Mouse (Mus musculus) 3T3-L1 (cell line): ENCODE measurements at regions not wholly inside any gene's neighbourhood (a gene's known extent, or its start where the extent isn't known, plus 50 kb on each side); places are given as distances from the start of the nearest gene placed in this dataset.

ENCODE experiments used
- DNase-seq: peaks from one replicate; pipeline ENCODE4 v3.0.0-alpha.2; 2015; ENCODE audit warnings: low read depth, low spot score

DNA sequence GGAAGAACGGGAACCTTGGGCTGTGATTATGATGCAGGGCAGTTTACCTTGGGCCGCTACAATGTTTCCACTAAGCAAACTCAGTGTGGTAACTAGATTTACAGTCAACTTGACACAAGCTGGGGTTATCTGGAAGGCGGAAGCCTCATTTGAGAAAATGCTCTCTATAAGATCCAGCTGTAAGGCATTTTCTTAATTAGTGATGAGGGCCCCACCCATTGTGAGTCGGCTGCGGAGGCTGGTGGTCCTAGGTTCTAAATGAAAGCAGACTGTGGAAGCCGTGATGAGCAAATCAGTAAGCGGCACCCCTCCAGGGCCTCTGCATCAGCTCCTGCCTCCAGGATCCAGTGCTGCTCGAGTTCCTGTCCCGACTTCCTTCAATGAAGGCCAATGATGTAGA, 183.4 kb downstream of the Ly86 start:
- no peak for DNase-seq

DNA sequence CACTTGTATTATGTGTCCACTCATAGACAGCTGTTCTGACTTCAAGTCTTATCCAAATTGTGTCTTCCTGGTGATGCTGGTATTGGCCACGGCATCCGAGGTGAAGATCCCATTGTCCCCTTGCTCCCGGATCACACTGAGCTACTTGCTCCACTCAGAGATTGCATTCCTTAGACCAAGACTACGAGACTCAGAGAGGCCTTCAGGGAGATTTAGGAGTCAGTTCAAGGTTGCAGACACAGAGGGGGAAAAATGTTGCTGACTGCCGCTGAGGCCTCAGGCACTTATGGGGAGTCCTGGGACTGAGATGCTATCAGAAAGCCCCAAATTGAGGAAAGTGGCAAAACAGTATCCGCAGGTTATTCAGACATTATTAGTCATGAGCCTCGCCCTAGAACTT, 183.9 kb downstream of the Ly86 start:
- DNase-seq: peak; percentile 42

DNA sequence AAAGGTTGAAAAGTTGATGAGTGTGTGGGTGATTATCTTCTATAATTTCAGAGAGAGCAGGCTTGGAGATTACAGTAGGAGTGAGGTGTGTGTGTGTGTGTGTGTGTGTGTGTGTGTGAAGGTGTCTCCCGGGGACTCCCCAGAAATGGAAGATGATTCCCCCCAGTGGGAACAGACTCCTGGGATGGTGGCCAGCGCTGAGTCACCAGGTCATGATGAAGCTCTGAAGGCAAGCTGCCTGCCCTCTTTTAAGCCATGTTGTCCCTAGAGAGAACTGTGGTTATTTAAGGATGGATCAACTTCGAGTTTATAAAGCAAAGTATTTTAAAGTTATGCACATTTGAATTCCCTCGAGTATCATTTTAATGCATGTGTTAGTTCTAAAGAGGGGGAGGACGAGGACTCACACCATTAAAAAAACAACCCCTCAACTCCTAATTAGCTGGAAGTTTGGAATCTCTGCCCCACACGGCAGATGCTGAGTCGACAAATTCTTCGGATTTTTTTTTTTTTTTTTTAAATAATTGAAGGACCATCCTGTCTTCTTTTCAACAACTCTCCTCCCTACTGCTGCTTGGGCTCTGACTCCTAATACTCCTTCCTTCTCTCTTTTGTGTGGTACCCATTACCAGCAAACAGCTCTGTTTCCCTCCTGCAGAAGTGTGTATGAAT, 186.6 kb downstream of the Ly86 start:
- peak; percentile 90 for DNase-seq

DNA sequence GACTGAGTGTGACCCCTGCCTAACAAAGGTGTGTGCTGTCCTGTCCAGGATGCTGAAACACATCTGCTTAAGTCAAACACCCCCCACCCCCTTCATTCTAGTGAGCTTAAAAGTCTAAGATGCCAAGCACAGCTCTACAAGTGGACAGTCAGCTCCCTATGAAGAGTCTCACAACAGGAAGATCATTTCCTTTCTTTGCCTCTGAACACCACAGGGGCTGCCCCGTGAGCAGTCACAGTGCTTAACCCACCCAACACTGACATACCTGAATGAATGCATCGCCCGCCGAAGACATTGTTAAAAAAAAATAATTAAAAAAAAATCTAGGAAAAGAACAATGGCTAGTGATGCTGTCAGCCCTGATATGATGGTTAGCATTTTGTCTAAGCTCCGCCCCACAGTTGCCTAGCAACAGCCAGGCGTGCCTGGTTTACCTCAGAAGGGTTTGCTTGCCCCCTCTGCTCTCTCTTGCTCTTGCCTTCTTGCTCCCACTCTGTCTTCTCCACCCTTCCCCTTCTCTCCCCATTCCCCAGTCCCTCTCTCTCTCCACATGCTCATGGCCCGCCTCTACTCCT, 187.7 kb downstream of the Ly86 start:
- no peak for DNase-seq

DNA sequence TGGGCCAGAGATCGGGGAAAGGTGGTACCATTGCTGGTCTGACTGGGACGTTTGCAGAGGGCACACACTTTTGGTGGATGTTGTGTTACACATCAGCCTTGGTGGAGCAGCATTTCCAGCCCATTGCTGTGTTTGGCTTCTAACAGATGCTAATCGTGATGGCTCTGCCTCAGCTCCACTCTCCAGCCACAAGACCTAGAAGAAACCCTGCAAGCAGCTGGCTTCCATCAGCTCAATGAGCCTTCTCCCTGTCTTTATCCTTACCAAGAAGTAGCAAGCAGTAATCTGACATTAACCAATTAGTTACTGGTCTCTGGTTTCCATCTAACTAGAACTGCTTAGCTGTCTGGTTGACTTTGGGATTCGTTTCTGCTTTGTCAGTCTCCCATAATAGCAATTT, 188.8 kb downstream of the Ly86 start:
- DNase-seq: no peak

DNA sequence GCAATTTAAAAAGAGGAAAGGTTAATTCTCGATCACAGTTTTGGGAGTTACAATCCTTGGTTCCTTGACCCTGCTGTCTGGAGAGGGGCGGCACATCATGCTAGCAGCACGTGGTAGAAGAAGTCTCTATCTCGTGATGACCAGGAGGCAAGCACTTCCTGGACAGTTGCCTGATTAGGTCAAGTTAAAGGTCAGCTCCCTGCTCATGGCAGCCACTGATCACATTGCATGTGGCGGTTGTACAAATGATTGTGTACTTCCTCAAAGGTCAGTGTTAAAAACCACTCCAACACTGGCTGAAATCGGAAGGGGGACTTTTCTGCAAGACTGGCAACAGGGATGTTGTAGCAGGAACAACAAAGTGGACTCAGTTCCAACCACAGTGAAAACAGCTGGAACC, 192.3 kb downstream of the Ly86 start:
- no peak for DNase-seq

DNA sequence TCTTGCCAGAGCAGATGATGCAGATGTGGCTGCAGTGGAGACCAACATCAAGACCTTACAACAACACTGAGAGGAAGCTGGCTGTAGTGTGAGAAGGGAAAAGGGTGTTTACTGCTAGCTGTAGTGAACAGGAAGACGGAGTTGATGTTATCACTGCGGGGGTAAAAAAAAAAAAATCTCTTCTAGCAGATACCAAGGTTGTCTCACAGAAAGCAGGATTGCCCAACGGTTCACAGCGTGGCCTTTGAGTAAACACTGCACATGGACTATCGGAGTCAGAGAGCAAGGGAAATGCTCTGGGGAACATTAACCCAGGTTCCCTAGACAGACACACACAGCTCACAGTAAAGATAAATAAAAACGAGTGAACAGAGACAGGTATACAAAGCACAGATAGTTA, 192.8 kb downstream of the Ly86 start:
- no peak for DNase-seq

DNA sequence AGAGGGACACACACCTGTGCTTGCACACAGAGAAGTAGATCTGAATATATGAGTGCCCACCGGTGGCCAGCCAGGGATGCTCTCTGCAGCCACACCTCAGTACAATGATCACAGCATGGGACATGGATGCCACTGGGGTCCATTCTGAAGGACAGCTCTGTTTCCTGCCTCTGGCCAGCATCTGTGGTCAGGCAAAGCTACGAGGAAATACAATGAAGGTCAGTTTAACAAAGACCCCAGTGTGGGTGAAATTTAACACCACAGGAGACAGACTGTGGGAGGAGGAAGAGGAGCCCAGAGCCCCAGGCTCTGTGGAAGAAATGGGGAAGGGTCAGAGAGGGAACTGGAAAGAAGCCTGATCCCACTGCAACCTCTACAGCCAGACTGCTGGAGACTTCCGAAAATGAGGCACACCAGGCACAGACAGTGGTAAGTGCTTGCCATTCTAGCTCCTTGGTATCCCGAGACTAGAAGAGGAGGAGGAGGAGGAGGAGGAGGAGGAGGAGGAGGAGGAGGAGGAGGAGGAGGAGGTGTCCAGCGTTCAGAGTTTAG, 196.0 kb downstream of the Ly86 start:
- no peak for DNase-seq

DNA sequence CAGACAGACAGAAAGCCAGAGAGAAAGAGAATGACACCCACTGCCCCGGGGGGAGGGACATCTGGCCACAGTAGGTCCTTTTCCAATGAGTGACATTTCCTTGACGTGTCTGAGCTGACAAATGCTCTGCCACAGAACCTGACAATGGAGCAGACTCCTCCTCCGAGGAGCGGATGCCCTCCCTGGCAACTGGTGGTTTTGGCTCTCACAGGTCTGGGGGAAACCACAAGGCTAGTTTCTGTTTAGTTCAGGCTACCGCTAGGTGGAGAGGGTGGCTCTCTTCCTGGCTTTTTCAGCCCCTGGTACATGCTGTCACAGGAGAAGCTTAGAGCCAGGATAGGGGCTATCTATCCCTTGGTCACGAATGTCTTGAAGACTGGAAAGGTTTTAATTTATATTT, 196.7 kb downstream of the Ly86 start:
- peak; percentile 73 for DNase-seq

DNA sequence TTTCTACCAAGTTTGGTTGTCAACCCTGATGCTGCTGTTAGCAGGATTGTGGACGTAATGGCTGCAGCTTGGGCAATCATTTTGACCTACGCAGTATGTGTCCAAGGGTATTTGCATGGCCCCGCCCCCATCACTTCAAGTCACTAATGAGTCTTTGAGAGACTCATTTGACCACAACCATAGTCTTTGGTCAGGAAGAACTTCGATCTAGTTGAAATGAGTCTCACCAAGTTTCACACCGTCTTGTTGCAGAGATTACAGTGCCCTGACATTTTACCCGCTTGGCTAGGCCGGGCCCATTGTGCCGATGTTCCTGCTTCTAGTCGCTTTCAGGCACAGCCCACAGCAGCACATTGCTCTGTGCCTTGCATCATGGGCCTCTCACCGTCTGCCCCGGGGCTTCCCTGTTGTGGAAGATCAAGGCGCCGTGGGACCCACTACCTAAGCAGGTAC, 197.8 kb downstream of the Ly86 start:
- no peak for DNase-seq

DNA sequence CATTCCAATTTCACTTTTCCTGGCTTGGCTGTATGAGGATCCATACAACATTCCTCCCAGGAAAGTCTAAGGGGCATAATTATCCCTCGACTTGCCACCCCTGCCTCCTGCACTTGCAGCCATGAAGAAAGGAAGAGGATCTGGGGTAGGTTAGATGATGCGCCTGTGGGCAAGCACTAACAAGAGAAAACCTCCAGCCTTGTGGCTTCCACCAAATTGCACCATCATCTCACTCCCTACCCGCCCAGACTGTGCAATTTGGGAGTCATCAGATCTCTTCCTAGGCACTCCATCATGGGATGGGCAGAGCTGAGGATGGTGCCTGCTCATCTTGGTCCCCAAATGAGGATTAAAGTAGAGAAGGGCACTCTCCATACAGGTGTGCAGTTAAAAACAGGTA, 198.8 kb downstream of the Ly86 start:
- DNase-seq: no peak

DNA sequence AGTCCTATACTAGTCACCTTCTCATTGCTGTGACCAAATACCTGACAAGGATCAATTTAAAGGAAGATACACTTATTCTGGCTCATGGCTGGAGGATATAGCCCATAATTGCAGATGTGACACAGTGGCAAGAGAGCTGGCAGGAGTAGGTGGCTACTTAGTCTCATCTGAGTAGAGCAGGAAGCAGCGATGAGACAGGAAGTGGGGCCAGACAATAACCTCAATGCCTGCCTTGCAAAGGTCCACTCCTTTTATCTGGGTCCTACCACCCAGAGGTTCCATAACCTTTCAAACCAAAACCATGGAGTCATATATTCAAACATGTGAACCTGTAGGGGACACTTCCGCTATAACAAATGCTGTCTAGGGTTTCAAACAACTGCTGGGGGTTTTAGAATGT, 199.7 kb downstream of the Ly86 start:
- no peak for DNase-seq

DNA sequence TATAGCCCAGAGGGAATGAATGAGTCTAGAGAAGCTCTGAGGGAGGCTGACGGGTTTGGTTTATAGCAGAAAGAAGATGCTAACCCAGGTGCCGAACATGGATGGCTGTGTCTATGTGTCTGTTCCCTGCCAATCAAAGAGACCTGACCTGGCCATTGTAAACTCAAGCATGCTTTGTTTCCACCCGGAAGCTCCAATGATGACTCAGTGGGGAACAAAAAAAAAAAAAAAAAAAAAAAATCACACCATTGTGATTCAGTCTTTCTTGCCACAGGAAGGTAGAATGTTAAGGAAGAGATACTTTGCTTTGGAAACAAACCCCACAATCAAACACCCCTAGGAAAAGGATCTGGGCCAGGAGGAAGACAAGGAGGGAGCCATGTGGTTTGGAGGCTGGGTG, 201.5 kb downstream of the Ly86 start:
- DNase-seq: peak; percentile 34

DNA sequence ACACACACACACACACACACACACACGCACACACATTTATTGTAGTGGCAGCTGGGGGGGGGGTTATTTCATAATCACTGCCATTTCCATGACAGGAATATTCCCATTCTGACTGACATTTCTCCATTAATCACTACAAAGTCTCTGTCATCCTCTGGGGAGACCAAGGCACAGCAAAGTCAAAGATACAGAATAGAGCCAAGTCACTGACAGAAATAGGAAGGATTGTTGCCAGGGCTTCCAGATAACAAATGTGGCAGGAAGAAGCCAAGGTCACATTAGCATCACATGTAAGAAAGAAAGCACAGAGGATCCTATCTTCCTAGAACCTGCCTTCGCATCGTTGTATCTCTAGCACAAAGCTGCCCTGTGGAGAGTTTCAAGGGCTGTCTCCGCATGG, 205.6 kb downstream of the Ly86 start:
- no peak for DNase-seq

DNA sequence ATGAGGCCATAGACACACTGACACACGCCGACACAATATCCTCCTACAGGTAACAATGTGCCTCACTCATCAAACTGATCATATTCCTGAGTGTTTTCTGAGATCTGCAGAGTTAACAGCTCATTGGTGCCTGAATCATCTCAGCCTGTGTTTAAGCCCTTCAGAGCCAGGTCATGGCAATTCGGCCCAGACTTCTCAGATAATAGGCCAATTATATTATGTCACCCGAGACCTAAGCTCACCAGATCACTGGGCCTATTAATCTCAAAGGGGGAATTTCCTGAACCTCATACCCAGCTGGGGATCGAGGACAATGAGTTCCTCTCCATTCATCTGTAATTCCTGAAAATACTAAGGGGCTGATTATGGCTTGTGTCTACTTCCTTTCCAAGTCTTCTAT, 208.4 kb downstream of the Ly86 start:
- DNase-seq: no peak

DNA sequence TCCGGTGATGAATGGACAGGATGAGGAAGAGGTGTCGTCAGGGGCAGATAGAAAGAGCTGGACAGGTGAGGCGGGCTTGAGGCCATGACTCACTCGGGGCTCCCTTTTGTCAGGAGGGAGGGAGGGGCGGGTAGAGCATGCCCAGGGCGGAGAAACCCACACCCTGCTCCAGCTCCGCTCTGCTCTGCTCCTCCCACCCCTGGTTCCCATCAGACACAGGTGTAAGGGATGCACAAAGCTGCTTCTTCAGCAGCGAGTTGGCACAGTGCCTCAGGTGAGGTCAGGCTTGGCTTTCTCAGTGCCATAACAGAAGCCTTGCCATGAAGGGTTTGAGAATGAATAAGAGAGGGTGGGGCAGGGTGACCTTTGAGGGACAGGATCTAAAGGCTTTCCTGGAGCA, 212.2 kb downstream of the Ly86 start:
- no peak for DNase-seq

DNA sequence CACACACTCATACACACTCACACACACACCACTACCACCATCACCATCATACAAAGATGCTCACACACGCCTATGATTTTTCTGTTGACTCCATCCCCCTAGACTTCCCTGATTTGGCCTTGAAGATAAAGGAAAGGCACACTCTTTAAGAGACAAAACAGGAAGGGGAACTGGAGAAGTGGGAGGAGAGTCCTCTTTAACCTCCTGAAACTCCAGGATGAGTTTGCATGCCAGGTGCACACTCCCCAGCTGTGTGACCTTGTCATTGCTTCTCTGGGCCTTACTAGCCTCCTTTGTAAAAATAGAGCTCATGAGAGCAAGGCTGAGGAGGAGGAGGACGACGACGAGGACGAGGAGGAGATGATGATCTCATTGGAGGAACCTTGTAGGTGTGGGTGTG, 212.8 kb downstream of the Ly86 start:
- no peak for DNase-seq

DNA sequence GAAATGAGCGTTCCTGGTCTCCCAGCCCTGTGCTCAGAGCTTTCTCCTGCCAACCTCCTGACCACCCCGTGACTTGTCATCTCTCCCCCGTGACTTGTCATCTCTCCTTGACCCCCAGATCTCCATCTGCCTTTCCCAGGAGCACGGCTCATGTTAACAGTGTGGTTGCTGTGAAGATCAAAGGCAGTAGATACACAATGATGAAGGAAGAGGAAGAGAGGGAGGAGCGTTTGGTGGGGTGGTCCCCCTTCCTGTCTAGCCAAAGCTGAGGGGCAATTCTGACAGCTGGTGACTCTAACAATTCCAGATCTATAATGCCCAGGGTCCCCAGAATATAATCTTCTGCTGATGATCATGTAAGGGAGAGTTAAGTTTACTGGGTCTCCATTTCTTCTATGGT, 214.0 kb downstream of the Ly86 start:
- DNase-seq: no peak

DNA sequence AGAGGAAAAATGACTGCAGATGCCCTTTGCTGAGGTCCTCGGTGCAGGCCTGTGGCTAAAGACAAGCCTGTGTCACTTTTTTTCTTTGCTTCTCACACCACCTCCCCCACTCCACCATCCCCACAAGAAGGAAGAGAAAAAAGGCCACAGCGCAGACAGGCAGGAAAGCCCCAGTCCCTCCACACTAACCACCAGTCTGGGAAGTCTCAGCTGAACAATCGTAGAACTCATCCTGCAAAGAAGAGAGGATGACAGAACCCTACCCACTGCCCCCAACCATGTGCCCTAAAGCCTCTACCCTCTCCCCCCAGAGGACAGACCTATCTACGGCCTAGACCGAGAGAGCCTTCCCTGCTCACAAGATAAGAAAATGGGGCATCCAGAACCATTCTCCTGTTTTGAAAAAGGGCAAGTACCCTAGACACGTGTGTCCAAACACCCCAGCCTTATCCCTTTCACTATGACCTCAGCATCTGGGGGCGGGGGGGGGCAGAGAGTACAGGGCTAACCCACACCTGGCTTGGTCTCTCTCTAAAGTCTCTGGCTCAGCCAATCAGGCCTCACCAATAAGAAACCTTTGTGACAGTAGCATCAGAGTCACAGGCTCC, 214.8 kb downstream of the Ly86 start:
- DNase-seq: no peak

DNA sequence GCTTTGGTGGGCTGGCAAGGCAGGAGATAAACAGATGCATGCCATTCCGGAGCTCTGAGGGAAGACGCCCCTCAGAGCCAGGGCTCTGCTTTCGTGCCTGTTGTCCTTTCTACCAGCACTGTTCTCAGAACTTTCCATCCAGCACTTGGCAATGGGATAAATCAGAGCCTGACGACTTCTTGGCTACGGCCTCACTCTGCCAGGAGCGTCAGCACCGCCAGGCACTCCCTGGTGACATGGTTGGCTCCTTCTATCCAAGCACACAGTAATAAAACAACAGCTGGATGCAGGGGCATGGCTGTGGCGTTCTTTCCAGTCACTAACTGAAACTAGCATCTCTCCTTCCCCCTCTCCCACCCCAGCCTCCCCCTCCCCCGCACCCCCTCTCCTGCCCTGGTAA, 215.4 kb downstream of the Ly86 start:
- peak; percentile 32 for DNase-seq

DNA sequence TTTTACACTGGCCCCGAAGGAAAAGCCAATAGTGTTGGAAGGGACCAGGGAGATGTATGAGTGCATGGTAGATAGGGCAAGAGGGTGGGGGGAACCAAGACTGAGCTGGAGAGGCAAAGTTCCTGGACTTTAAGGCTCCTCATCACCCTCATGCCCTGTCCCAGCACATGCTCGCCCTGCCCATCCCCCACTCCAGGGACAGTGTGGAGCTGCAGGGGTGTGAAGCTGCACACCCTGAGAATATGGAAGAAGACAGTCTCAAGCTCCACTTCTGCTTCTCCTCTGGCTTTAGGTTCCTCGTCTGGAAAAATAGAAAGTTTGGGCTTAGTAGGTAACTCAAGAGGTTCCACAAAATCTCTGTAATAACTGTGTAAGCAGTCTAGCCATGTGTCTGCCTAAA, 215.8 kb downstream of the Ly86 start:
- no peak for DNase-seq

DNA sequence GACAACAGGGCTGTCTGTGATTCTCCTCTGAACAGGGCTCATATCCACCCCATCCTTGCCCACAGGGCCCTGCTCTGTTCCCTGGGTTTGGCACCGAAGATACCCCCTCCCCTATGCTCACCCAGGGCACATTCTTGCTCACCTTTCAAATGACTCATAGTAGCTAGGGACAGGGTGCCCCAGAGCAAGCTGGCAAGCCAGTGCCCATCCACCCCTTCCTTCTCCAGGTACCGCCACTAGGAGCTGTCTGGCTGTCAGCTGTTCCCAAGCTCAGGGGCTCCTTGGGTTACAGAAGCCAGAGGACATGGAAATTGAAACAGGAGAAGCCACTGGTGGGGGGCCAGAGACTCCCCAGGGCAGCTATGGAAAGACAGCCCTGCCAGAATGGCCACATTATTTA, 216.4 kb downstream of the Ly86 start:
- DNase-seq: no peak

DNA sequence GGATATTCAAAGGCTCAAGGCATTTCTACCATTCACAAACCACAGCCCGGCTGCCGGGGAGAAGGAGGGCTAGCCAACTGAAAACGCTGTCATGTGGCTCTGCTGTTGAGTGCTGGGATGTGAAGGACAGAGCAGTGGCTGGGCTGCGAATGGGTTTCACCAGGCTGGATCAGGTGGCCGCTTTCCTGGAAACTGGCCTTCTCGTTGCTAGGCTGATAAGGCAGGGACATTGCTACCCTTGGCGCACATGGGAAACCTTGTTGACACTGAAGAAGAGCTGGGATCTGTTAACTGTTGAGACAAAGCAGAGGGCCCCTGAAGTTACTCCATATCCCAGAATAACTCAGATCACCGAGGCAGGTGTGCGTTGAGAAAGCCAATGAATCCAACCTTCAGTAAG, 216.1 kb upstream of the Rreb1 start:
- no peak for DNase-seq
